Mouse (Mus musculus): ENCODE measurements around the gene Ireb2.

- TF ChIP-seq CTCF (IDR thresholded peaks at IDR 0.05; ENCODE audit: low read depth, low read length) (no peak), POLR2A (IDR thresholded peaks at IDR 0.05; ENCODE audit: borderline replicate concordance, low read depth, low read length) (no peak)
Measured at GRCm38 (mm10) chr9:54816508-54817201, 46.9 kb upstream of the Ireb2 start.
